Mouse (Mus musculus) yolk sac, embryonic 10.5 days (tissue): ENCODE data around the gene Olfr810.

Source experiments
- DNase-seq: peaks from one replicate; pipeline ENCODE4 v3.0.0-alpha.2; 2017; ENCODE audit warnings: low spot score

Gene Olfr810

DNA sequence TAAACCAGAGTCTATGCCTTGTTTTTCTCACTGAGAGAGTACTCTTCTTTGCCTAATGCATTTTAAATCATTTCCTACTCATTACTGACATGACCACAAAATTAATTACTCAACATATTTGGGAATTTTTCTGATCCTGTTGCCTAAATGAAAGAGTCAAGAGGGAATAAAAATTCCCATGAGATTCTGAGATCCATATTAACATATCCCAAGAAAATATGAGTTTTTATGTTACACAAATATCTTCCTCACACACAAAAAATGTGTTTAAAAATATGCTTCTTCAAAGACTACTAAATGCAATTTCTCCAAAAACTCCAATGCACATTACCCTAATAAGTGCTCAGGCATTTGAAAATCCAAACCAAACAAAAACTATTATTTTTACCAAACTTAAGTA is at the start of gene Olfr810:
Olfr810 (minus strand) TSS at position 101 of the 400 bp plus-strand sequence.
- no peak for DNase-seq

DNA sequence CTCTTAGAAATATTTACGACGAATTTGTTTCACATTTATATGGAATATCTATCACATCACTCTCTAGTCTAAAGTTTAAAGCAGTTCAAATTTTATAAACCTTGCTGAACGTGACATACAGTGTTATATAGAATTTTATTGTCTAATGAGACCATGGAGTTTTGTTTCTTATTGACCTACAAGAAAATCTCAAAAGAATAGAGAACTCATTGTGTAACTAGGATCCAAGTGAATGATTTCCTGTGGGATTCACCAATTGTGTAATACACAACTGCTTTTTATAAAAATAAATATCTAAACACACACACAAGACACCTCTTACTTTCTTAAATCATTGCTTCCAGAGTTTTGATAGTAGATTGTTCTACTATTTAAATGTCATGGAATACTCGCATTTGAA is 9.6 kb upstream of the Olfr810 start, which contains the start of gene Olfr811:
Olfr811 (minus strand) TSS at position 101 of the 400 bp plus-strand sequence.
- DNase-seq: no peak

DNA sequence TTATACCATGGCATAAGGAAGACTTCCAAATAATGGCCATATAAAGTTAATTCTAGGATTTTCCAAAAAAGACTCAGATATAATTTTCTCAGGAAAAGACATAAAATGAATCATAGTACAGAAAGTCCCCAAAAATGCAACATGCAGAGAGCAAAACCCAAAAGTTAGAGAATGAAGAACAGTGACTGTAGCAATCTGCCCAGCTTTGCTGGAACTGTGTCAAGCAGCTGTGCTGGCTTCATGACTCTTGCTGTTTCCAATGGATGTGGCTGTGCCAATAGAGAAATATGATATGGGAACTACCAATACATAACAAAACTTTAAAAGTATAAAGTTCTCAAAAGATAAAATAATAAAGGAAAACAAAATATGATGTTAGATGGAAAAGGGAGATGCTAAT is 16.6 kb downstream of the Olfr810 start:
- no peak for DNase-seq

DNA sequence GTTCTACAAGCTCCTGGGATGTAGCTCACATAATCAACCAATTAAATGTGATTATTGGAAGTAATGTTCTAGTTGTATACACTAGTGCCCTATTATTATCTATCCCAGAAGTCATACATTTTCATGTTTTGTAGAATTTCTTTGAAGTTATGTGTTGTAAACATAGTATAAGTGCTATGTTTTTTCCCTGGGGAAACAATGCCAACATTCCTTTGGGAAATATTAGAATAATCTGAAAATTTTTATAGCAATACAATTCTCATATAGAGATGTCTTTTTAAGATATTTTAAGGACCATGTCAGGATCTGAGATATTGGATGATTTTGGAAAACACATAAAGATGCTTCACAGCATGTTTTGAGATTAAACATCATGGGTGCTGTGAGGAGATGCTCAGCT is 20.4 kb downstream of the Olfr810 start, which contains the start of gene Olfr809:
Olfr809 (plus strand) TSS at position 301 of the 400 bp plus-strand sequence.
- DNase-seq: no peak

DNA sequence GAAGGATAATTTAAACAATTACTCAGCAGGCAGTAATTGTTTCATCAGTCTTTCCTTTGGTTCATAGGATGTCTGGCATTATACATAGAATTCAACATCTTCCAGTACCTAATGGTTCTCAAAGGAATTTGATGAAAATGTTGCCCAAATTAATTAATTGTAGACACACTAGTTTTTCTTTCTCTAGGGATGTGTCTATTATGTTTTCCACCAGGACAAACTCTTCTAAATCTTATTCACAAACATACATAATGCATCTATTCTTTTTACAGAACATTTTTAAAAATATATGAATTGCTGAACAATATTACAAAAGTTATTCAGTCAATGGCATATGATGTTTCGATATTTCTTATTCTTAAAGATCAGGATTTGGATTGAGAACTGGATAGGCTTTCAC is 29.5 kb downstream of the Olfr810 start, which contains the start of gene Olfr808:
Olfr808 (plus strand) TSS at position 301 of the 400 bp plus-strand sequence.
- no peak for DNase-seq

DNA sequence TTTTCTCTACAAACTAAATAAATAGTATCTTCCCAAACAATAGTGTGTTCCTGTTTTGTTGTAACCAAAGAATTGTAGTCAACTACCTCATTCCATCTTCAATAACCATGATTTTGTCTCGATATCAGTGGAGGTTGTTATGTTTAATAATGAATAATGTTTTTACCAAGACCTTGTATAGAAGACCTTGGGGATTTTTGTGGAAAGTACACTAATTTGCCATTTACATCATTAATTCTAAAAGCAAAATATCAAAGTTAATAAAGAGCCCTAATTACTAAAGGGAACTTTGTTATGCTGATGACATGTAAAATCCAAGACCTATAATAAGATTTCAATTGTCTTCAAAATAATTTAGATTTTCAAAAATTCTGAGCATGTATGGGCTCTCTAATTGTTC is 37.0 kb downstream of the Olfr810 start, which contains the start of gene Olfr807:
Olfr807 (minus strand) TSS at position 101 of the 400 bp plus-strand sequence.
- no peak for DNase-seq

DNA sequence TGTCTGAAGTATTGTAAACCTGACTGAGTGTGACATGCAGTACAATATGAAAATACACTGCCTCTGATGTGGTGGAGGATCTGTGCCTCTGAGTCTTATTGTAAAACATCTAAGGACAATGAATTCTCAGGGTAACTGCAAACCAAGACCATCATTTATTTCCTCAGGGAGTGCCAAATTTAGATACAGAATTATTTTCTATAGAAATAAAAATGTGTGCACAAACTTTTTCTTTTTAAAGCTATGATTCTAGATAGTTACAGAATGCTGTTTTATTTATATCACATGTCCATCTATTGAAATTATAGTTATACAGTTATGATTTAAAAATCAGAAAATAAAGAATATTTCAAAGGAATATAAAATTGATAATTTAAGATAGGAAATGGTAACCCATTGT is 52.9 kb downstream of the Olfr810 start, which contains the start of gene Olfr806:
Olfr806 (minus strand) TSS at position 101 of the 400 bp plus-strand sequence.
- DNase-seq: no peak
